Mouse (Mus musculus) midbrain, postnatal 0 days (tissue): Measurements from ENCODE around the gene Adgrl2. TPM values are rescaled to one million over a fixed set of nuclear protein-coding genes. Genes with fewer than 3 reads are reported as not detected.
A peak's percentile ranks its signal among the peaks of the same experiment; 100 is the strongest.

Experiments used
- ATAC-seq: fragments of 200-750 bp; cut with Nextera tagmentation; 2 replicates; pipeline ENCODE4 v1.8.0; 2017; ENCODE audit warnings: moderate number of reproducible peaks, mild to moderate bottlenecking, moderate TSS enrichment, moderate library complexity; ENCODE audit not compliant: low FRiP score
- DNase-seq: peaks from one replicate; pipeline ENCODE4 v3.0.0-alpha.2; 2015; ENCODE audit warnings: low spot score
- H3K27ac ChIP-seq: fragments of 300-500 bp; sonication (generic); 2 replicates; pipeline ENCODE4 v1.5.1; 2014; ENCODE audit warnings: low read depth, mild to moderate bottlenecking, low read length, mixed read lengths
- H3K27me3 ChIP-seq: fragments of 300-500 bp; sonication (generic); 2 replicates; pipeline ENCODE4 v1.6.1; 2014; ENCODE audit warnings: low read length, control low read depth, mixed read lengths; ENCODE audit not compliant: insufficient read depth
- H3K36me3 ChIP-seq: fragments of 300-500 bp; sonication (generic); 2 replicates; pipeline ENCODE4 v1.6.1; 2014; ENCODE audit warnings: low read length, control low read depth, mixed read lengths; ENCODE audit not compliant: insufficient read depth
- H3K4me1 ChIP-seq: fragments of 300-500 bp; sonication (generic); 2 replicates; pipeline ENCODE4 v1.6.1; 2014; ENCODE audit warnings: mild to moderate bottlenecking, control low read depth, antibody characterized with exemption, low read length, mixed read lengths; ENCODE audit not compliant: insufficient read depth
- H3K4me2 ChIP-seq: fragments of 300-500 bp; sonication (generic); 2 replicates; pipeline ENCODE4 v1.6.1; 2014; ENCODE audit warnings: low read depth, mild to moderate bottlenecking, low read length, mixed read lengths; ENCODE audit not compliant: poor library complexity, severe bottlenecking
- H3K4me3 ChIP-seq: fragments of 300-500 bp; sonication (generic); 2 replicates; pipeline ENCODE4 v1.5.1; 2014; ENCODE audit warnings: low read depth, mild to moderate bottlenecking, low read length, moderate library complexity
- H3K9ac ChIP-seq: fragments of 300-500 bp; sonication (generic); replicated peaks from 2 replicates; pipeline ENCODE4 v1.6.1; 2014; ENCODE audit warnings: mild to moderate bottlenecking, low read length, moderate library complexity, mixed read lengths; ENCODE audit not compliant: poor library complexity, severe bottlenecking
- H3K9me3 ChIP-seq: fragments of 300-500 bp; sonication (generic); 2 replicates; pipeline ENCODE4 v1.6.1; 2016; ENCODE audit warnings: low read length, control low read depth
- CTCF ChIP-seq: IDR thresholded peaks from 2 replicates; pipeline ENCODE4 v1.5.1; 2016; ENCODE audit warnings: antibody characterized with exemption, mild to moderate bottlenecking
- WGBS: fragments of 180-500 bp; shearing (Covaris S2); extraction: QIAGEN DNeasy Blood & Tissue Kit; methylation state at CpG from one replicate; pipeline ENCODE4 v1.1.7; 2014; 5-methylcytosine and 5-hydroxymethylcytosine counted together
- polyA plus RNA-seq: library from polyadenylated mRNA; unstranded; fragments of >200 nt; fragmentation: Nextera tagmentation; extraction: Ambion mirVana; gene quantifications from 2 replicates; pipeline ENCODE4 v1.2.1, GENCODE M21; 2015
- total RNA-seq: library from RNA; depleted of rRNA; stranded (reverse); fragments of >200 nt; gene quantifications from 2 replicates; pipeline ENCODE4 v1.2.3, GENCODE M21; 2014

Gene Adgrl2
- total and polyA plus RNA-seq, 2 experiments from 2014 or later: 92.9 to 102 TPM

GRCm38 (mm10) chr3:148947266-148947665 lies 43.1 kb downstream of the Adgrl2 start:
- Histone ChIP-seq H3K4me2 (no peak overlapping the region), H3K4me1 (no peaks in the 10 kb centered on the region), H3K27ac (no peak overlapping the region), H3K9ac (no peak overlapping the region), H3K9me3 (no peaks in the 10 kb centered on the region), H3K36me3 (no peaks in the 10 kb centered on the region), H3K27me3 (no peaks in the 10 kb centered on the region), H3K4me3 (no peak overlapping the region)
- WGBS: 52% methylated on average over 6 of the region's 6 CpGs
- no peak for TF ChIP-seq CTCF
- ATAC-seq: no peak
- no peak for DNase-seq

- ATAC-seq (no peak), DNase-seq (no peak)
- Histone ChIP-seq H3K4me2 (peak overlapping the region; percentile 15; the same call in 1 of the 2 replicates), H3K9ac (no peak overlapping the region), H3K36me3 (no peaks in the 10 kb centered on the region), H3K27me3 (no peaks in the 10 kb centered on the region), H3K9me3 (no peaks in the 10 kb centered on the region), H3K4me3 (no peak overlapping the region), H3K4me1 (no peaks in the 10 kb centered on the region), H3K27ac (no peak overlapping the region)
- TF ChIP-seq CTCF: no peak
- WGBS: 19% methylated on average over 8 of the region's 8 CpGs
Measured at GRCm38 (mm10) chr3:148945534-148945933, 44.8 kb downstream of the Adgrl2 start.

GRCm38 (mm10) chr3:148939457-148939856 lies 50.9 kb downstream of the Adgrl2 start:
- H3K27me3 ChIP-seq: no peaks in the 10 kb centered on the region
- 26% methylated on average over 7 of the region's 7 CpGs for WGBS
- DNase-seq (peak; percentile 36), ATAC-seq (no peak)
- H3K4me2 ChIP-seq: peak overlapping the region; percentile 21; the same call in 1 of the 2 replicates
- H3K4me3 ChIP-seq: no peak overlapping the region
- peak; percentile 32; the same call in 1 of the 2 replicates for TF ChIP-seq CTCF
- H3K9ac ChIP-seq: no peak overlapping the region
- no peaks in the 10 kb centered on the region for H3K9me3 ChIP-seq
- no peak overlapping the region for H3K27ac ChIP-seq
- no peaks in the 10 kb centered on the region for H3K36me3 ChIP-seq
- H3K4me1 ChIP-seq: peaks cover 3% of the 10 kb centered on the region; the same call in 1 of the 2 replicates

GRCm38 (mm10) chr3:148935056-148935455 lies 55.3 kb downstream of the Adgrl2 start:
- no peak overlapping the region for H3K27ac ChIP-seq
- no peak for TF ChIP-seq CTCF
- no peak overlapping the region for H3K9ac ChIP-seq
- H3K4me1 ChIP-seq: peaks cover 3% of the 10 kb centered on the region; the same call in 1 of the 2 replicates
- DNase-seq (peak; percentile 49), ATAC-seq (peak; percentile 16; the same call in 1 of the 2 replicates)
- no peaks in the 10 kb centered on the region for H3K9me3 ChIP-seq
- no peak overlapping the region for H3K4me3 ChIP-seq
- H3K4me2 ChIP-seq: no peak overlapping the region
- WGBS: 87% methylated on average over 9 of the region's 9 CpGs
- H3K27me3 ChIP-seq: no peaks in the 10 kb centered on the region
- no peaks in the 10 kb centered on the region for H3K36me3 ChIP-seq

- no peak for TF ChIP-seq CTCF
- DNase-seq (no peak), ATAC-seq (no peak)
- Histone ChIP-seq H3K4me1 (peaks cover 1% of the 10 kb centered on the region; the same call in 1 of the 2 replicates), H3K9me3 (no peaks in the 10 kb centered on the region), H3K9ac (no peak overlapping the region), H3K27ac (no peak overlapping the region), H3K36me3 (no peaks in the 10 kb centered on the region), H3K4me2 (no peak overlapping the region), H3K27me3 (no peaks in the 10 kb centered on the region), H3K4me3 (no peak overlapping the region)
- 96% methylated on average over 5 of the region's 5 CpGs for WGBS
Measured at GRCm38 (mm10) chr3:148934279-148934678, 56.1 kb downstream of the Adgrl2 start.

- H3K4me3 ChIP-seq: no peak overlapping the region
- H3K4me2 ChIP-seq: no peak overlapping the region
- TF ChIP-seq CTCF: no peak
- H3K9ac ChIP-seq: no peak overlapping the region
- H3K9me3 ChIP-seq: no peaks in the 10 kb centered on the region
- no peaks in the 10 kb centered on the region for H3K4me1 ChIP-seq
- 83% methylated on average over 6 of the region's 6 CpGs for WGBS
- no peaks in the 10 kb centered on the region for H3K36me3 ChIP-seq
- no peaks in the 10 kb centered on the region for H3K27me3 ChIP-seq
- DNase-seq (no peak), ATAC-seq (no peak)
- H3K27ac ChIP-seq: no peak overlapping the region
Measured at GRCm38 (mm10) chr3:148933160-148933559, 57.2 kb downstream of the Adgrl2 start.
